Mouse (Mus musculus): ENCODE results near the gene Cables2. TPM values are rescaled to one million over a fixed set of nuclear protein-coding genes. Genes with fewer than 3 reads are reported as not detected.

Cables2 gene
- total RNA-seq, 1 experiment, result 13.4 TPM

GRCm38 (mm10) chr2:180290503-180290902, 17.2 kb upstream of the Cables2 start:
- Histone ChIP-seq H3K36me3 (ENCODE audit: control insufficient read depth, insufficient read depth, low read length, poor library complexity, severe bottlenecking) (no peaks in the 10 kb centered on the region; the same call in 1 of the 2 replicates), H3K9me3 (ENCODE audit: control insufficient read depth, insufficient read depth, low read depth, low read length) (no peaks in the 10 kb centered on the region), H3K4me3 (ENCODE audit: insufficient read depth in 1 of 2, low read depth in 1 of 2, low read length in 2 of 2, poor library complexity in 1 of 2, severe bottlenecking in 1 of 2) (no peak overlapping the region), H3K4me1 (ENCODE audit: control insufficient read depth in 2 of 2, insufficient read depth in 2 of 2, low read length in 2 of 2, poor library complexity in 1 of 2) (peaks cover 2 to 40% of the 10 kb centered on the region in 2 experiments; a peak in 1 of 4 replicates), H3K27ac (ENCODE audit: insufficient read depth, low read depth, low read length, poor library complexity, severe bottlenecking) (no peak overlapping the region), H3K9ac (ENCODE audit: insufficient read depth, low read depth, low read length, poor library complexity, severe bottlenecking) (no peak overlapping the region)
- DNase-seq (ENCODE audit: low read depth, low spot score), result no peak
- TF ChIP-seq HCFC1 (IDR thresholded peaks at IDR 0.05; ENCODE audit: borderline replicate concordance, insufficient read depth, low read length) (no peak), ZC3H11A (IDR thresholded peaks at IDR 0.05; ENCODE audit: borderline replicate concordance, low read depth, low read length) (no peak), MAFK (IDR thresholded peaks at IDR 0.05; ENCODE audit: insufficient read depth, low read depth, low read length) (no peak), CHD2 (IDR thresholded peaks at IDR 0.05; ENCODE audit: low read depth, low read length) (no peak), ZNF384 (IDR thresholded peaks at IDR 0.05; ENCODE audit: low read depth, low read length) (no peak)
- in situ Hi-C loops (cut with MboI; ENCODE audit: low sequenced_read_pairs in 2 of 2, unreplicated experiment in 2 of 2), result no loop called here

DNA sequence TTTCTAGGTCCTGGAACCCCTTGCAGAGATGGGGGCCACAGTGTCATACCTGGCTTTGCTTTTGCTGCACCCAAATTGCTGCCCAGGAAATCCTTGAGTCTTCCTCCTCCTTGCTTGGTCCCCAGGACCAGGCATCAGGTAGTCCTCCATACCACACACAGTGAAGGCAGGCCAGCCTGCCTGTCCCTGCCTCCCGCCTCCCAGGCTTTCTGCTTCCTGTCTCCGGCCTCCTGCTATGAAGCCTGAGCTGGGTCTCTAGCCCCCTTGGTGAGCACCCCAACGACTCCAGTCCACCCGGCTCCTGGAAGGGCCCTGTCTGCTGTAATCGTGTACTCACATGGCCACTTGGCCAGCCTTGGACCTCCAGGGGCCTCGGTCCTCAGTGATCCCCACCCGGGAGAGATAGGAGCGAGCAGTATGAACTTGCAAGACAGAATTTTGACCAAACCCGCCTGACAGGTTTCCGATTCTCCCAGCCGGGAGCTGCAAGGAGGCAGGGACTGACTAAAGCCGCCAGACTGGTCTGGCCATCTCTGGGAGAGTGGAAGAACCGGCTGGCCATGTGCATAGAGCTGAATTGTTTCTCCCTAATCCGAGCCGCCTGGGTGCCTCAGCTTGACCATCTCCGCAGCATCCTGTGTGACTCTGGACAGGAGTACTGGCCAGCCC, 16.3 kb upstream of the Cables2 start, which contains the start of gene Rbbp8nl:
Gene Rbbp8nl, minus strand, starts transcription at position 440 of the 669 bp plus-strand sequence.
- H3K36me3 ChIP-seq (ENCODE audit: control insufficient read depth, insufficient read depth, low read length, poor library complexity, severe bottlenecking), result no peaks in the 10 kb centered on the region; the same call in 1 of the 2 replicates
- TF ChIP-seq ZC3H11A (IDR thresholded peaks at IDR 0.05; ENCODE audit: borderline replicate concordance, low read depth, low read length) (no peak), ZNF384 (IDR thresholded peaks at IDR 0.05; ENCODE audit: low read depth, low read length) (no peak), MAFK (IDR thresholded peaks at IDR 0.05; ENCODE audit: insufficient read depth, low read depth, low read length) (no peak), HCFC1 (IDR thresholded peaks at IDR 0.05; ENCODE audit: borderline replicate concordance, insufficient read depth, low read length) (no peak), CHD2 (IDR thresholded peaks at IDR 0.05; ENCODE audit: low read depth, low read length) (no peak)
- H3K9ac ChIP-seq (ENCODE audit: insufficient read depth, low read depth, low read length, poor library complexity, severe bottlenecking), result peak within 1 kb of the TSS; percentile 27; the same call in 1 of the 2 replicates
- no peaks in the 10 kb centered on the region for H3K9me3 ChIP-seq (ENCODE audit: control insufficient read depth, insufficient read depth, low read depth, low read length)
- no peak for DNase-seq (ENCODE audit: low read depth, low spot score)
- H3K4me1 ChIP-seq (ENCODE audit: control insufficient read depth in 2 of 2, insufficient read depth in 2 of 2, low read length in 2 of 2, poor library complexity in 1 of 2), result peaks cover 2 to 40% of the 10 kb centered on the region in 2 experiments; a peak in 1 of 4 replicates
- in situ Hi-C loops (cut with MboI; ENCODE audit: low sequenced_read_pairs in 2 of 2, unreplicated experiment in 2 of 2), result no loop called here
- H3K27ac ChIP-seq (ENCODE audit: insufficient read depth, low read depth, low read length, poor library complexity, severe bottlenecking), result peak within 1 kb of the TSS; percentile 51
- peak within 1 kb of the TSS; percentile 16 to 37; a peak in 2 of 4 replicates for H3K4me3 ChIP-seq (ENCODE audit: insufficient read depth in 1 of 2, low read depth in 1 of 2, low read length in 2 of 2, poor library complexity in 1 of 2, severe bottlenecking in 1 of 2)

GRCm38 (mm10) chr2:180288966-180289365, 15.7 kb upstream of the Cables2 start:
- Histone ChIP-seq H3K4me1 (ENCODE audit: control insufficient read depth in 2 of 2, insufficient read depth in 2 of 2, low read length in 2 of 2, poor library complexity in 1 of 2) (peaks cover 2 to 35% of the 10 kb centered on the region in 2 experiments; a peak in 1 of 4 replicates), H3K9ac (ENCODE audit: insufficient read depth, low read depth, low read length, poor library complexity, severe bottlenecking) (peak overlapping the region; percentile 27; the same call in 1 of the 2 replicates), H3K9me3 (ENCODE audit: control insufficient read depth, insufficient read depth, low read depth, low read length) (no peaks in the 10 kb centered on the region), H3K27ac (ENCODE audit: insufficient read depth, low read depth, low read length, poor library complexity, severe bottlenecking) (peak overlapping the region; percentile 6; the same call in 1 of the 2 replicates), H3K36me3 (ENCODE audit: control insufficient read depth, insufficient read depth, low read length, poor library complexity, severe bottlenecking) (no peaks in the 10 kb centered on the region; the same call in 1 of the 2 replicates), H3K4me3 (ENCODE audit: insufficient read depth in 1 of 2, low read depth in 1 of 2, low read length in 2 of 2, poor library complexity in 1 of 2, severe bottlenecking in 1 of 2) (peak overlapping the region; percentile 16 to 37; a peak in 2 of 4 replicates)
- in situ Hi-C loops (cut with MboI; ENCODE audit: low sequenced_read_pairs in 2 of 2, unreplicated experiment in 2 of 2), result no loop called here
- TF ChIP-seq MAFK (IDR thresholded peaks at IDR 0.05; ENCODE audit: insufficient read depth, low read depth, low read length) (no peak), ZC3H11A (IDR thresholded peaks at IDR 0.05; ENCODE audit: borderline replicate concordance, low read depth, low read length) (no peak), HCFC1 (IDR thresholded peaks at IDR 0.05; ENCODE audit: borderline replicate concordance, insufficient read depth, low read length) (no peak), ZNF384 (IDR thresholded peaks at IDR 0.05; ENCODE audit: low read depth, low read length) (no peak), CHD2 (IDR thresholded peaks at IDR 0.05; ENCODE audit: low read depth, low read length) (no peak)
- DNase-seq (ENCODE audit: low read depth, low spot score), result no peak

DNA sequence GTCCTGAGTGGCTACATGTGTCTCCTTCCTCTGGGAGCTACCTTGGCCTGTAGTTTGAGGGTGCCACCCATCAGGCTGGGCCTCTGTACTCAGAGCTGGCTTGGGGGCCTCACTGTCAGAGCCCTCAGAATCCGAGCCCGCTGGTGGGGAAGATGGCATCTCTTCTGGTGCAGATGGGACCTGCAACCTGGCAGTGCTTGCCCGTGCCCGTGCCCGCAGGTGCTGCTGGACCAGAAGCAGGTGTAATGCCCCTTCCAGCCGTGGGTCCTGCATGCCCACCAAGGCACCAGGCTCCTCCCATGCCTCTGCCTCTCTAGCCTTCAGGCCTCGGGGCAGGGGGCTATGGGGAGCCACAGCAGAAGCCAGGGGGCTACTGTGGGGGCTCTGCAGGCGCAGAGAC, 6.0 kb upstream of the Cables2 start:
- DNase-seq (ENCODE audit: low read depth, low spot score), result no peak
- Histone ChIP-seq H3K4me1 (ENCODE audit: control insufficient read depth in 2 of 2, insufficient read depth in 2 of 2, low read length in 2 of 2, poor library complexity in 1 of 2) (peaks cover 0 to 33% of the 10 kb centered on the region in 2 experiments; a peak in 3 of 4 replicates), H3K9ac (ENCODE audit: insufficient read depth, low read depth, low read length, poor library complexity, severe bottlenecking) (no peak overlapping the region), H3K9me3 (ENCODE audit: control insufficient read depth, insufficient read depth, low read depth, low read length) (no peaks in the 10 kb centered on the region), H3K4me3 (ENCODE audit: insufficient read depth in 1 of 2, low read depth in 1 of 2, low read length in 2 of 2, poor library complexity in 1 of 2, severe bottlenecking in 1 of 2) (no peak overlapping the region), H3K27ac (ENCODE audit: insufficient read depth, low read depth, low read length, poor library complexity, severe bottlenecking) (no peak overlapping the region), H3K36me3 (ENCODE audit: control insufficient read depth, insufficient read depth, low read length, poor library complexity, severe bottlenecking) (no peaks in the 10 kb centered on the region; the same call in 1 of the 2 replicates)
- no peak for TF ChIP-seq ZC3H11A (IDR thresholded peaks at IDR 0.05; ENCODE audit: borderline replicate concordance, low read depth, low read length)
- no peak for TF ChIP-seq CHD2 (IDR thresholded peaks at IDR 0.05; ENCODE audit: low read depth, low read length)
- no peak for TF ChIP-seq ZNF384 (IDR thresholded peaks at IDR 0.05; ENCODE audit: low read depth, low read length)
- TF ChIP-seq MAFK (IDR thresholded peaks at IDR 0.05; ENCODE audit: insufficient read depth, low read depth, low read length), result no peak
- TF ChIP-seq HCFC1 (IDR thresholded peaks at IDR 0.05; ENCODE audit: borderline replicate concordance, insufficient read depth, low read length), result no peak
- in situ Hi-C loops (cut with MboI; ENCODE audit: low sequenced_read_pairs in 2 of 2, unreplicated experiment in 2 of 2), result loop anchor here in 1 of 2 experiments (10.0 kb wide), 1 partner anchor 65 kb away; no protein-coding TSS in a partner anchor

All from ES-E14 (cell line).